Mouse (Mus musculus) megakaryocyte-erythroid progenitor cell, adult 5-6 weeks (primary cell): Measurements from ENCODE around the gene Fam168a. TPM values are rescaled to one million over a fixed set of nuclear protein-coding genes. Genes with fewer than 3 reads are reported as not detected.

Source experiments
- ATAC-seq: replicated peaks from 2 replicates; pipeline ENCODE4 v1.8.0; 2016; ENCODE audit warnings: mild to moderate bottlenecking, inconsistent platforms; ENCODE audit not compliant: severe bottlenecking, poor library complexity, low FRiP score, low TSS enrichment
- total RNA-seq, 2 experiments: library from RNA; stranded (forward) in 1 of 2; stranded (reverse) in 1 of 2; fragments of 200-1000, 215-1000 nt in 1 of 2; fragments of >200 nt in 1 of 2; fragmentation: Nextera tagmentation in 1 of 2; gene quantifications; 2 replicates each; pipeline ENCODE4 v1.2.3; 2014 to 2017

The Fam168a gene
- total RNA-seq, 2 experiments from 2014 or later = 7.7 to 35.9 TPM

- no peak for ATAC-seq
Observed at GRCm38 (mm10) chr7:100884460-100884859, 178.0 kb downstream of the Fam168a start.

- no peak for ATAC-seq
Observed at GRCm38 (mm10) chr7:100886535-100886934, 180.1 kb downstream of the Fam168a start.

Other genes starting within 250 kb of the Fam168a start
- gene Ucp3, start 233.6 kb upstream of the Fam168a start, total RNA-seq (2014; fragmentation: Nextera tagmentation) = not detected in 2 replicates
- not detected in 2 replicates for gene Ucp3, start 233.6 kb upstream of the Fam168a start, total RNA-seq (2017)
- 705 and 713 TPM in 2 replicates for gene Ucp2, start 213.3 kb upstream of the Fam168a start, total RNA-seq (2014; fragmentation: Nextera tagmentation)
- gene Ucp2, start 213.3 kb upstream of the Fam168a start, total RNA-seq (2017) = 103 and 164 TPM in 2 replicates
- not detected in 2 replicates for gene Dnajb13, start 191.7 kb upstream of the Fam168a start, total RNA-seq (2014; fragmentation: Nextera tagmentation)
- 0.05 and 1.8 TPM in 2 replicates for gene Dnajb13, start 191.7 kb upstream of the Fam168a start, total RNA-seq (2017)
- 14.2 and 20.1 TPM in 2 replicates for gene Coa4, start 169.6 kb upstream of the Fam168a start, total RNA-seq (2014; fragmentation: Nextera tagmentation)
- 8.2 and 9.0 TPM in 2 replicates for gene Coa4, start 169.6 kb upstream of the Fam168a start, total RNA-seq (2017)
- gene Rab6a, start 99.2 kb upstream of the Fam168a start, total RNA-seq (2014; fragmentation: Nextera tagmentation) = 35.0 and 46.8 TPM in 2 replicates
- gene Rab6a, start 99.2 kb upstream of the Fam168a start, total RNA-seq (2017) = 50.5 and 53.1 TPM in 2 replicates
- 50.3 and 57.1 TPM in 2 replicates for gene Mrpl48, start 98.3 kb upstream of the Fam168a start, total RNA-seq (2014; fragmentation: Nextera tagmentation)
- gene Mrpl48, start 98.3 kb upstream of the Fam168a start, total RNA-seq (2017) = 93.1 and 138 TPM in 2 replicates
- not detected in 2 replicates for gene Plekhb1, start 44.2 kb upstream of the Fam168a start, total RNA-seq (2014; fragmentation: Nextera tagmentation)
- 0.05 TPM in 1 of 2 replicates, not detected in the other for gene Plekhb1, start 44.2 kb upstream of the Fam168a start, total RNA-seq (2017)
- gene Relt, start 156.8 kb downstream of the Fam168a start, total RNA-seq (2014; fragmentation: Nextera tagmentation) = 8.0 and 10.9 TPM in 2 replicates
- 5.2 and 6.4 TPM in 2 replicates for gene Relt, start 156.8 kb downstream of the Fam168a start, total RNA-seq (2017)
- gene Arhgef17, start 225.5 kb downstream of the Fam168a start, total RNA-seq (2014; fragmentation: Nextera tagmentation) = not detected in 2 replicates
- gene Arhgef17, start 225.5 kb downstream of the Fam168a start, total RNA-seq (2017) = not detected in 2 replicates